Mouse (Mus musculus): Measurements from ENCODE around the gene Bicra. TPM values are rescaled to one million over a fixed set of nuclear protein-coding genes. Genes with fewer than 3 reads are reported as not detected.
A peak's percentile ranks its signal among the peaks of the same experiment; 100 is the strongest.

Gene Bicra
- polyA plus RNA-seq, 1 experiment, result 5.9 TPM

DNA sequence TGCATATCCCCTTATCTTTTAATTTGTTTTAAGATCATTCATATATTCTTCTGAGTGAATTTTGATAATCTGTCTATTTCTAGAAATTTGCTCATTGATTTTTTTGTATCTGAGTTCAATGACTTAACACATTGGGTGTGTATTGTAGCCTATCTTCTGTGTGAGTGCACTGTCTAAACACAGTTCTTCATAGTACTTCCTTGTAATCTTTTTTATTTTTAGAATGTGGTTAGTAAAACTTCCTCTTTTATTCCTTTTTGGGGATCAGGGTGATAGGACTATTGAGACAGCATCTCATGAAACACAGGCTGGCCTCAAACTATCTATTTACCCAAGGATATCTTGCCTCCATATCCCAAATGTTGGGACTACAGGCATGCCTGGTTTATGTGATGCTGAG lies 23.1 kb upstream of the Bicra start:
- H3K36me3 ChIP-seq (ENCODE audit: control insufficient read depth, insufficient read depth, low read length), result no peaks in the 10 kb centered on the region; the same call in 1 of the 2 replicates
- no peak overlapping the region for H3K27ac ChIP-seq (ENCODE audit: control insufficient read depth, insufficient read depth, low read depth, low read length)
- TF ChIP-seq POLR2A (IDR thresholded peaks at IDR 0.05; ENCODE audit: control insufficient read depth, low read depth, low read length), result no peak
- TF ChIP-seq CTCF (IDR thresholded peaks at IDR 0.05; ENCODE audit: control insufficient read depth, insufficient read depth, insufficient replicate concordance, low read depth, low read length), result no peak
- no peaks in the 10 kb centered on the region for H3K27me3 ChIP-seq (ENCODE audit: control insufficient read depth, insufficient read depth, low read length)
- no peaks in the 10 kb centered on the region for H3K4me1 ChIP-seq (ENCODE audit: control insufficient read depth, insufficient read depth, low read length)
- H3K4me3 ChIP-seq (ENCODE audit: control insufficient read depth, low read depth, low read length), result no peak overlapping the region

DNA sequence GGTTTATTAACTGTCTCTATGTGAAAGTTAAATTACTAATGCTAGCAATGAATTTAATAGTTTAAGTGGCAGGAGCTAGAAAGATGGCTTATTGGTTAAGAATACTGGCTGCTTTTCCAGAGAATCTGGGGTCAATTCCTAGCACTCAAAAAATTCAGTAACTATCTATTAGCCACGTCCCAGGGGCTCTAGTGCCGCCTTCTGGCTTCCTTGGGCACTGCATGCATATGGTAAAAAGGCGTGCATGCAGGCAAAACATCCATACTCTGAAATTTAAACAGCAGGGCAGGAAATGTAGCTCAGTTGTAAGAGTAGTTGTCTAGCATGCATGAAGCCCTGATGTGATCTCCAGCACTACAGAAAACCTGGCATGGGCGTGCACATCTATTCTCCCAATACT lies 15.8 kb upstream of the Bicra start:
- H3K4me3 ChIP-seq (ENCODE audit: control insufficient read depth, low read depth, low read length), result no peak overlapping the region

DNA sequence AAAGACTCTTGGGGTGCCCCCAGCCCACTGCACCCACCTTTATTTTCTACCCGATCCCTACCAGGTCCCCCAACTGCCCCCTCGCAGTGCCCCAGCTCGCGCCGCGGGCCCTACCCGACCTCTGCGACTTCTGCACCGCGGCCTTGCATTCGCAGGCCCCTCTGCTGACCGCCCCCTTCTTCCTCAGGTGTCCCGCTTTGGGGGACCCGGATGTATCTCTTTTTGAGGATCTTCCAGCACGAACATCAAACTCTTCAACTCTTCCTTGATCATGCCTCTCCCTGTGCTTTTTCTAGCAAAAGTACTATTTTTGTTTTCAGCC lies 14.3 kb upstream of the Bicra start:
- Histone ChIP-seq H3K4me3 (ENCODE audit: control insufficient read depth, low read depth, low read length) (peak overlapping the region; percentile 91), H3K36me3 (ENCODE audit: control insufficient read depth, insufficient read depth, low read length) (no peaks in the 10 kb centered on the region; the same call in 1 of the 2 replicates), H3K27me3 (ENCODE audit: control insufficient read depth, insufficient read depth, low read length) (no peaks in the 10 kb centered on the region), H3K4me1 (ENCODE audit: control insufficient read depth, insufficient read depth, low read length) (peaks cover 3% of the 10 kb centered on the region; the same call in 1 of the 2 replicates), H3K27ac (ENCODE audit: control insufficient read depth, insufficient read depth, low read depth, low read length) (peak overlapping the region; percentile 93)
- TF ChIP-seq CTCF (IDR thresholded peaks at IDR 0.05; ENCODE audit: control insufficient read depth, insufficient read depth, insufficient replicate concordance, low read depth, low read length) (no peak), POLR2A (IDR thresholded peaks at IDR 0.05; ENCODE audit: control insufficient read depth, low read depth, low read length) (no peak)

More for the DNA sequence above, 15.8 kb upstream of the Bicra start:
- peaks cover 3% of the 10 kb centered on the region; the same call in 1 of the 2 replicates for H3K4me1 ChIP-seq (ENCODE audit: control insufficient read depth, insufficient read depth, low read length)
- H3K27ac ChIP-seq (ENCODE audit: control insufficient read depth, insufficient read depth, low read depth, low read length), result no peak overlapping the region
- H3K27me3 ChIP-seq (ENCODE audit: control insufficient read depth, insufficient read depth, low read length), result no peaks in the 10 kb centered on the region
- TF ChIP-seq CTCF (IDR thresholded peaks at IDR 0.05; ENCODE audit: control insufficient read depth, insufficient read depth, insufficient replicate concordance, low read depth, low read length) (no peak), POLR2A (IDR thresholded peaks at IDR 0.05; ENCODE audit: control insufficient read depth, low read depth, low read length) (no peak)
- H3K36me3 ChIP-seq (ENCODE audit: control insufficient read depth, insufficient read depth, low read length), result no peaks in the 10 kb centered on the region; the same call in none of the 2 replicates

DNA sequence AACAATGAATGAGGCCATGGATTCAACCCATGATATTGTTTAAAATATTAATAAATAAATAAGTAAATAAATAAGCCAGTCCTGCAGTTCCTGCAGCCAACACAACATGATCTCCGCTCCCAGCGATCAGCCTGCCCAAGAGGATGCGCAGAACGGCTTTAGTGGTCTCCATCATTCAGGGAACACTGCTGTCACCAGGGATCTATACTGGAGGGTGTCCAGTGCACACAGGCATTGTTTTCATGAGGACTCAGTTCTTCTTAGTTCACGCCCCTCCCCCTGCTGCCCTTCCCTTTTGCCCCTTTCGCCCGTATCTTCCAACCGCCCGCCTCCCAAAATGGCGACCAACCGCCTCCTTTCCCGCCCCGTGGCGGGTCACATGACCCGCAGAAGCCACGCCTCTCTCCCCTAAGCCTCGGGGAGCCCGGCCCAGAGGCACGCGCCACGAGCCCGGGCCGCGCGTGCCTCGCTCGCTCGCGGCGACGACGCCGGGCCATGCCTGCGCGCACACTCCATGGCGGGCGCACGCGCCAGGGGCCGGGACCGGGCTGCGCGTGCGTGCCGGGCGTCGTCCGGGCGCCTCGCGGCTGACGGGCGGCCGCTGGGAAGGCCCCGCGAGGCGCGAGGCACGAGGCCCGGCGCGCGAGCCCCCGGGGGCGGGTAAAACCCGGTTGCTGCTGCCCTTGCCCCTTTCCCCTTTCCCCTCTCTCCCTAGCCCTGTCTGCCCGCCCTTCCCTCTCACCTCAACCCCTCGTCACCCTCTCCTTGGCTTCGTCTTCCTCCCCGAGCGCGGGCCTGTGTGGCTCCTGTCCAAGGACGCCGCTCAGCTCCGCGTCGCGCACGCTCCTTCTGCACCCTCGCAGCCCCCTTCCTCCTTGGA lies 13.7 kb upstream of the Bicra start, which contains the start of gene Zfp541:
Gene Zfp541 (plus strand): TSS at position 596 of the 880 bp plus-strand sequence.
- Histone ChIP-seq H3K4me1 (ENCODE audit: control insufficient read depth, insufficient read depth, low read length) (peaks cover 3% of the 10 kb centered on the region; the same call in 1 of the 2 replicates), H3K4me3 (ENCODE audit: control insufficient read depth, low read depth, low read length) (peak within 1 kb of the TSS; percentile 91), H3K27ac (ENCODE audit: control insufficient read depth, insufficient read depth, low read depth, low read length) (peak within 1 kb of the TSS; percentile 94), H3K27me3 (ENCODE audit: control insufficient read depth, insufficient read depth, low read length) (no peaks in the 10 kb centered on the region), H3K36me3 (ENCODE audit: control insufficient read depth, insufficient read depth, low read length) (no peaks in the 10 kb centered on the region; the same call in 1 of the 2 replicates)
- peak; percentile 75 for TF ChIP-seq POLR2A (IDR thresholded peaks at IDR 0.05; ENCODE audit: control insufficient read depth, low read depth, low read length)
- no peak for TF ChIP-seq CTCF (IDR thresholded peaks at IDR 0.05; ENCODE audit: control insufficient read depth, insufficient read depth, insufficient replicate concordance, low read depth, low read length)

DNA sequence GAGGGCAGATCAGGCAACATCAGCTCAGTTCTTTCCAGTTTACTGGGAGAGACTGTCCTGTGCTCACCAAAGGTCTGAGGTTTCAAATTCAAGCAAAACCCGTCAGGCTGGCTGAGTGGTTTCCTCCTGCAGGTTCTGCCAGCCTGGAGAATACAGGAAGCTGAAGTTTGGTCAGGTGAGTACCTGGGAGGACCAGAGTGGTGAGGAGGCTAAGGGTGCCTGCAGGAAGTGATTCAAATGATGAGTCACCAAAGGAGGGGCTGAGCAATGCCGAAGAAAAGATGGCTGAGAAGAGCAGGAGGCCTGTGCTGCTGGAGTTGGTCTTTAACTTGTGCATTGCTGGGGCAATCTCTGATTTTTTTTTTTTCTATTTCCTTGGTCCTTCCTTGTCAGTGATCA lies 9.4 kb upstream of the Bicra start:
- no peak overlapping the region for H3K27ac ChIP-seq (ENCODE audit: control insufficient read depth, insufficient read depth, low read depth, low read length)
- H3K36me3 ChIP-seq (ENCODE audit: control insufficient read depth, insufficient read depth, low read length), result no peaks in the 10 kb centered on the region
- H3K27me3 ChIP-seq (ENCODE audit: control insufficient read depth, insufficient read depth, low read length), result no peaks in the 10 kb centered on the region

DNA sequence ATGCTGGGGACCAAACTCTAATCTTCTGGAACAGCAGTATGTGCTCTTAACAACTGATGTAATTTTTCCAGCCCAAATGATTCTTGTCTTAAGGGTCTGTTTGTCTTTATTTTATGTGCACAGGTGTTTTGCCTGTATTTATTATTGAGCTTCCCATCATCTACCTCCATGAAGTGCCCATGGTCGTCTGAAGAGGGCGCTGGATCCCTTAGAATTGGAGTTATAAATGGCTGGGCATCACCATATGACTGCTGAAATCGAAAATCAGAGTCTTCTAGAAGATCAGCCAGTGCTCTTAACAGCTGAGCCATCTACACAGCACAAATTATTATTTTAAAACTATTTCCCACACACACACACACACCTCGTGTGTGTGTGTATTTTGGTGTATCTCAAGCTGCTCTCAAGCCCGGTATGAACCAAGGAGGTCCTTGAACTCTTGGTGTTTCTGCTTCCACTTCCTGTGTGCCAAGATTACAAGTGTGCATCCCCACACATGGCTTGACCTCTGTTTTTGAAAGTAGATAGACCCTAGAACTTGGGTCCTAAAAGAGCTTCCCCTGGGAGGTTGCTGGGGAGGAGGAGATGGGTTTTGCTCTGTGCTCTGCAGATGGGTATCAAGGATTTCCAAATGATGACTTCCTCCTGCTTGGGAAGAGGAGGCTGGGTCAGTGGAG lies 8.9 kb upstream of the Bicra start:
- Histone ChIP-seq H3K4me1 (ENCODE audit: control insufficient read depth, insufficient read depth, low read length) (peaks cover 13% of the 10 kb centered on the region), H3K4me3 (ENCODE audit: control insufficient read depth, low read depth, low read length) (no peak overlapping the region), H3K36me3 (ENCODE audit: control insufficient read depth, insufficient read depth, low read length) (no peaks in the 10 kb centered on the region), H3K27ac (ENCODE audit: control insufficient read depth, insufficient read depth, low read depth, low read length) (no peak overlapping the region), H3K27me3 (ENCODE audit: control insufficient read depth, insufficient read depth, low read length) (no peaks in the 10 kb centered on the region)
- no peak for TF ChIP-seq POLR2A (IDR thresholded peaks at IDR 0.05; ENCODE audit: control insufficient read depth, low read depth, low read length)
- TF ChIP-seq CTCF (IDR thresholded peaks at IDR 0.05; ENCODE audit: control insufficient read depth, insufficient read depth, insufficient replicate concordance, low read depth, low read length), result no peak

More for the DNA sequence above, 9.4 kb upstream of the Bicra start:
- H3K4me3 ChIP-seq (ENCODE audit: control insufficient read depth, low read depth, low read length), result no peak overlapping the region
- no peak for TF ChIP-seq CTCF (IDR thresholded peaks at IDR 0.05; ENCODE audit: control insufficient read depth, insufficient read depth, insufficient replicate concordance, low read depth, low read length)
- TF ChIP-seq POLR2A (IDR thresholded peaks at IDR 0.05; ENCODE audit: control insufficient read depth, low read depth, low read length), result no peak
- peaks cover 8% of the 10 kb centered on the region for H3K4me1 ChIP-seq (ENCODE audit: control insufficient read depth, insufficient read depth, low read length)

DNA sequence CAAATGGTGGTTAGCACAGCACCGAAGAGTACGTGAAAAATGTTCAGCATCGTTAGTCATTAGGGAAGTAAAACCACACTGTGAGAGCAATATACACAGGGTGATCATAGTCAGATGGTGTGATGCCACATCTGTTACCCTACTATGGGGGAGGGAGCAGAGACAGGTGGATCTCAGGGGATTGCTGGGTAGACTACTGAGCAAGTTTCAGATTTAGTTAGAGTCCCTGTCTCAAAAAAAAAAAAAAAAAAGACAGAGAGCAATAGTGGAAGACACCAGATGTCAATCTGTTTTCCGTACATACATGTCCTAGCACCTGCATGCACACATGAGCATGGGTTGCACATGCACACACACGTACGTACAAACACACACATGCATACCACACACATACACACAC lies 7.9 kb upstream of the Bicra start:
- Histone ChIP-seq H3K4me1 (ENCODE audit: control insufficient read depth, insufficient read depth, low read length) (peaks cover 10% of the 10 kb centered on the region), H3K36me3 (ENCODE audit: control insufficient read depth, insufficient read depth, low read length) (no peaks in the 10 kb centered on the region), H3K4me3 (ENCODE audit: control insufficient read depth, low read depth, low read length) (no peak overlapping the region), H3K27ac (ENCODE audit: control insufficient read depth, insufficient read depth, low read depth, low read length) (no peak overlapping the region), H3K27me3 (ENCODE audit: control insufficient read depth, insufficient read depth, low read length) (no peaks in the 10 kb centered on the region)
- TF ChIP-seq CTCF (IDR thresholded peaks at IDR 0.05; ENCODE audit: control insufficient read depth, insufficient read depth, insufficient replicate concordance, low read depth, low read length), result no peak
- no peak for TF ChIP-seq POLR2A (IDR thresholded peaks at IDR 0.05; ENCODE audit: control insufficient read depth, low read depth, low read length)
